Mouse (Mus musculus) erythroblast, embryonic 14.5 days (primary cell): Measurements from ENCODE around the gene Kif2c.

Experiments
- GATA1 ChIP-seq: IDR thresholded peaks from 2 replicates; pipeline ENCODE4 v1.6.1; 2012; ENCODE audit warnings: low read length, inconsistent platforms, mixed read lengths
- TAL1 ChIP-seq: IDR thresholded peaks from 3 replicates; pipeline ENCODE4 v1.6.1; 2012; ENCODE audit warnings: low read length, inconsistent platforms, mixed read lengths

DNA sequence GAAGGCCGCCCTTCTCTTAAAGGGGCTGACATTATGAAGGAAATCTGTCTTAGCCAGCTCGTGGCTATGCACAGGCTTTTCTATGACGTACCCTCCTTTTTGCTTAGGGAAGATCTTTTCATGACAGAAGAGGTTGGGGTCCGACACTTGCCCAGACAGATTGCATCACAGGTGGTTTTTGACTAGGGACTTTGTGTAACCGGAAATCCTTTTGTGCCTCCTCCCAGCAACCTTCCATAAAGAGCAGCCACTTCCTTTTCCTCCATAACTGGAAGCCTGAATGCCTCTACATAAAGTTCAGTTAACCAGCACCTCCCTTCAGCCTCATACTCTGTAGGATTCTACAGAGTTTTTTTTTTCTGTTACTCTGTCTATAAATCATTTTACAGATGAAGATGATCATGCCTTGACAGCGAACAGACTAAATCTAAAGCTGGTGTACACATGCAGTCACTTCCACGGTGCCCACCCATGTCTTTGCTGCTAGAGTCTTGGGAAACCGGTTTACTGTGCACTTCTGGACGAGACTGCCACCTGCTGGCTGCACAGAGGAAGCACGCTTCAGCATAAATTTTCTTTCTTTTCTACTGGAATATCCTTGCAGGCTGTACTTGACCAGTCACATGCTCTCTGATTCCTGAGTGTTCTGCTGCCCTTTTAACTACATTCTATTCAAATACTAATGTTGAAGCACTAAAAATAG is 36.2 kb upstream of the Kif2c start:
- TF ChIP-seq GATA1 (no peak), TAL1 (no peak)
